Mouse (Mus musculus) embryonic facial prominence, embryonic 11.5 days (tissue): Measurements from ENCODE around the gene Hmgcs2. TPM values are rescaled to one million over a fixed set of nuclear protein-coding genes. Genes with fewer than 3 reads are reported as not detected.
A peak's percentile ranks its signal among the peaks of the same experiment; 100 is the strongest.

ENCODE experiments used
- ATAC-seq: fragments of 200-750 bp; cut with Nextera tagmentation; replicated peaks from 2 replicates; pipeline ENCODE4 v1.8.0; 2017; ENCODE audit warnings: low read depth; ENCODE audit not compliant: insufficient number of reproducible peaks, low FRiP score, low TSS enrichment
- DNase-seq: peaks from one replicate; pipeline ENCODE4 v3.0.0-alpha.2; 2015; ENCODE audit warnings: low spot score
- H3K27ac ChIP-seq: fragments of 300-500 bp; sonication (generic); replicated peaks from 2 replicates; pipeline ENCODE4 v1.5.1; 2014; ENCODE audit warnings: mild to moderate bottlenecking, low read depth, low read length, control low read depth
- H3K27me3 ChIP-seq: fragments of 300-500 bp; sonication (generic); 2 replicates; pipeline ENCODE4 v1.6.1; 2014; ENCODE audit warnings: mild to moderate bottlenecking, low read length, moderate library complexity, mixed read lengths; ENCODE audit not compliant: control insufficient read depth, insufficient read depth
- H3K36me3 ChIP-seq: fragments of 300-500 bp; sonication (generic); replicated peaks from 2 replicates; pipeline ENCODE4 v1.6.1; 2014; ENCODE audit warnings: low read depth, mild to moderate bottlenecking, low read length, moderate library complexity, mixed read lengths; ENCODE audit not compliant: control insufficient read depth, insufficient read depth
- H3K4me1 ChIP-seq: fragments of 300-500 bp; sonication (generic); 2 replicates; pipeline ENCODE4 v1.6.1; 2014; ENCODE audit warnings: low read length, mixed read lengths; ENCODE audit not compliant: control insufficient read depth, insufficient read depth
- H3K4me2 ChIP-seq: fragments of 300-500 bp; sonication (generic); 2 replicates; pipeline ENCODE4 v1.6.1; 2014; ENCODE audit warnings: low read depth, mild to moderate bottlenecking, control low read depth, low read length, moderate library complexity
- H3K4me3 ChIP-seq: fragments of 300-500 bp; sonication (generic); 2 replicates; pipeline ENCODE4 v1.5.1; 2014; ENCODE audit warnings: low read depth, low read length, control low read depth
- H3K9ac ChIP-seq: fragments of 300-500 bp; sonication (generic); replicated peaks from 2 replicates; pipeline ENCODE4 v1.6.1; 2014; ENCODE audit warnings: mild to moderate bottlenecking, control low read depth, low read length
- H3K9me3 ChIP-seq: fragments of 300-500 bp; sonication (generic); replicated peaks from 2 replicates; pipeline ENCODE4 v1.6.1; 2016; ENCODE audit warnings: mild to moderate bottlenecking, low read length, inconsistent platforms, mixed read lengths; ENCODE audit not compliant: control insufficient read depth
- WGBS: fragments of 180-500 bp; shearing (Covaris S2); extraction: QIAGEN DNeasy Blood & Tissue Kit; methylation state at CpG from one replicate; pipeline ENCODE4 v1.1.7; 2014; 5-methylcytosine and 5-hydroxymethylcytosine counted together
- polyA plus RNA-seq: library from polyadenylated mRNA; unstranded; fragments of >200 nt; fragmentation: Nextera tagmentation; extraction: Ambion mirVana; gene quantifications from 2 replicates; pipeline ENCODE4 v1.2.1, GENCODE M21; 2014

The Hmgcs2 gene
- polyA plus RNA-seq, 1 experiment from 2014 or later, result 1.7 TPM

GRCm38 (mm10) chr3:98246985-98247751 is 33.1 kb upstream of the Hmgcs2 start:
- H3K9me3 ChIP-seq, result no peaks in the 10 kb centered on the region
- H3K27ac ChIP-seq, result no peak overlapping the region

DNA sequence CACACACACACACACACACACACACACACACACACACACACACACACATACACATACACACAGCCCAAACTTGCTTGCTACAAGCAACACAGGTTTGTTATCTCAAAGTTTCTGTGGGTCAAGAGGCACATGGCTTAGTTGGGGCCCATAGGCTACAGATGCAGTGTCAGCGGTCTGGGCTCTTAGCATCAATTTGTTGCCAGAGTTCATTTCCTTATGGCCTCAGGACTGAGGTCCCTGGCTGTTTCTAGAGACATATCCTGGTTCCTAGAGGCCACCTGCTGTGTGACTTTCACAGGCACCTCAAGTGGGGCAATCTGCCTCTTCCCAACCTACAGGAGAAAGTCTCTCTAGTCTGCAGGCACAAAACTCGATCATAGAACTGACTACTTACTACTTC is 30.9 kb upstream of the Hmgcs2 start:
- Histone ChIP-seq H3K4me1 (0 out of 2 replicates have a peak, but pooled peaks cover 2% of the 10 kb centered on the region), H3K4me2 (no peak overlapping the region), H3K36me3 (no peaks in the 10 kb centered on the region), H3K9me3 (no peaks in the 10 kb centered on the region), H3K27me3 (no peaks in the 10 kb centered on the region), H3K9ac (no peak overlapping the region), H3K27ac (no peak overlapping the region), H3K4me3 (no peak overlapping the region)
- DNase-seq (no peak), ATAC-seq (no peak)
- 87% methylated on average over 2 of the region's 2 CpGs for WGBS

More at GRCm38 (mm10) chr3:98246985-98247751, 33.1 kb upstream of the Hmgcs2 start:
- 0 out of 2 replicates have a peak, but pooled peaks cover 2% of the 10 kb centered on the region for H3K4me1 ChIP-seq
- H3K4me2 ChIP-seq, result no peak overlapping the region
- 35% methylated on average over 7 of the region's 7 CpGs for WGBS
- H3K9ac ChIP-seq, result no peak overlapping the region
- ATAC-seq (no peak), DNase-seq (peak; percentile 45)
- no peaks in the 10 kb centered on the region for H3K27me3 ChIP-seq
- no peak overlapping the region for H3K4me3 ChIP-seq
- H3K36me3 ChIP-seq, result no peaks in the 10 kb centered on the region

DNA sequence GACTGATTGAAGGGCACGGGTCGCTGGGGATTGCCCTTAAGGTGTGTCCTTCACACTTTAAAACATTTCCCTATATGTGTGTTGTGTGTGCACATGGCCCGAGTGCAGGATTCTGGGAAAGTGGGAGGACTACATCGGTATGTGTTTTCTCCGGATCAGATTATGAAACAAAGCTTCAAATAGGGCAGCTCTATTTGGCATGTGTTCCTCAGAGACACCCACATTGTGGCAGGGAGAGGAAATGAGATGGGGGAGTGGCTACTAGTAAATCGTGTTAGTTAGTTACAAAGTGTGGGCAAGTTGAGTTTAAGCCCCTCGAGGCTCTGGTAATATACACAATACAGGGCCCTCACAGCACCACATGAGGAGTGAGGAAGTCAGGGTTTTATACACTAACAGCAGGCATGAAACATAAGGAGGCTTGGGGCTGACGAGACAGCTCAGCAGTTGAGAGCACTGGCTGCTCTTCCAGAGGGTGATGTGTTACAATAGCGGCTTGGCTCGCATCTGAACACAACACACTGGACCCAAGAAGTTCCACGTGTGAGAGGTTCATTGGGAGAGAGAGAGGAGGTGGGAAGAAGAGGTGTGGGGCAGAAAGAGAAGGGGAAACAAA is 30.3 kb upstream of the Hmgcs2 start:
- no peak for DNase-seq
- H3K4me1 ChIP-seq, result 0 out of 2 replicates have a peak, but pooled peaks cover 2% of the 10 kb centered on the region
- no peaks in the 10 kb centered on the region for H3K9me3 ChIP-seq
- no peak for ATAC-seq
- no peak overlapping the region for H3K27ac ChIP-seq
- no peak overlapping the region for H3K4me2 ChIP-seq
- no peak overlapping the region for H3K9ac ChIP-seq
- WGBS, result 84% methylated on average over 11 of the region's 11 CpGs
- H3K4me3 ChIP-seq, result no peak overlapping the region
- H3K36me3 ChIP-seq, result no peaks in the 10 kb centered on the region
- no peaks in the 10 kb centered on the region for H3K27me3 ChIP-seq

DNA sequence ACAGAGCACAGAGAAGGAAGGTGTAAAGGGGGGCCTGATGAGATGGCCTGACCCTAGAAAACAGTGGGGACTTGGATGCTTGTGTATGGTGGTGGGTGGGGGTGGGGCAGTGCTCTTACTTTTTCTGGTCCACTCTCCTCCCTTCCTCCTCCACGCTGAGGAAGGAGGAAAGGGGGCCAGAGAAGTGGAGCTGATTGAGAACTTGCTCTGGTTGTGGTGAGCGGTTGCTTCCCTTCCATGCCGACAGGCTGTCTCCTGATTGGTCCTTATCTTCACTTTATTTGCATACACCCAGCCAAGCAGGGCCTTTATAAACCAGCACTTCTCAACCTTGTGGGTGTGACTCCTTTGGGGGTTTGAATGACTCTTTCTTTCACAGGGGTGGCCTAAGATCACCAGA is 26.2 kb upstream of the Hmgcs2 start:
- WGBS, result 92% methylated on average over 2 of the region's 3 CpGs

DNA sequence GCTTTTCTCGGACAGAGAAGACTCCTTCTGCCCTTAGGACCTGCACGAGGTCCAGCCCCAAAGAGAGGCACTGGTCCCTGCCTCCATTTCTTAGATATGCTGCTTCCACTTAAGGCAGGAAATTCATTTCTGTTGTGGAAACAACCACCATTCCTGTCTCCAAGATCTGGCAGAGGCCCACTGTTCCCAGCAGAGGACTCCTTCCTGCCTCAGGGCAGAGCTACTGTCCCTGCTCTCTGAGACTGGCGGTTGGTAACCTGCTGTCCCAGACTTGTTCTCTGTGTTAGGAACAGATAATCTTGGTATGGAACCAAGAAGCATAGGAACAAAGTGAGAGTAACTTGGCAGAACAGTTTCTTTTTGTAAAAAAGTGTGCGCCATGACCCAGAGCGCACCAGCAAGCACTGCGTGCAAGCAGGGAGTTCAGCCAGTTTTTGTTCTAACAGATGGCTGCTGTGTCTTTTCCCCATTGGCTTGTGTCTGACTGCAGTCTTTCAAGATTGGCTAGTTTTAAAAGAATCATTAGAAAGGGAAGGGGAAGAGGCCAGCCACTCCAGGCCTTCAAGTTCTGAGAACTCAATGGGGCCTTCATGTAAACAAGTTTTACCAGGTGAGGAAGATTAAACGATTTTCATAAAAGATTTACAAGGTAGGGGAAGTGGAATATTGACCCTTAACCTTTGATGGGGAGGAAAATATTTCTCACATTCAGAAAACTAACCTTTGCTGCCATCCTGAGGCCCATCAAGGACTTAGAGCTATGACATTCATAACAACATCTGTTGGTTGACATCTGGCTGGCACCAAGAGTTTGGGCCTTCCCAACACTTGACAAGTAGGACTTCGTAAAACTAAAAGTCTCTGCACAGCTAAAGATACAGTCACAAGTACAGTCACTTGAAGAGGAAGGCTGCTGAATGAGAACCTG is 25.3 kb upstream of the Hmgcs2 start:
- Histone ChIP-seq H3K4me1 (no peaks in the 10 kb centered on the region), H3K36me3 (no peaks in the 10 kb centered on the region), H3K27me3 (no peaks in the 10 kb centered on the region), H3K9me3 (no peaks in the 10 kb centered on the region), H3K4me3 (no peak overlapping the region), H3K9ac (no peak overlapping the region), H3K4me2 (no peak overlapping the region), H3K27ac (no peak overlapping the region)
- 90% methylated on average over 8 of the region's 8 CpGs for WGBS
- DNase-seq, result no peak
- no peak for ATAC-seq

More for the DNA sequence above, 26.2 kb upstream of the Hmgcs2 start:
- no peaks in the 10 kb centered on the region for H3K9me3 ChIP-seq
- no peak overlapping the region for H3K9ac ChIP-seq
- H3K27ac ChIP-seq, result no peak overlapping the region
- H3K4me1 ChIP-seq, result no peaks in the 10 kb centered on the region
- ATAC-seq, result no peak
- no peaks in the 10 kb centered on the region for H3K27me3 ChIP-seq
- H3K4me3 ChIP-seq, result no peak overlapping the region
- no peak overlapping the region for H3K4me2 ChIP-seq
- DNase-seq, result no peak
- no peaks in the 10 kb centered on the region for H3K36me3 ChIP-seq

DNA sequence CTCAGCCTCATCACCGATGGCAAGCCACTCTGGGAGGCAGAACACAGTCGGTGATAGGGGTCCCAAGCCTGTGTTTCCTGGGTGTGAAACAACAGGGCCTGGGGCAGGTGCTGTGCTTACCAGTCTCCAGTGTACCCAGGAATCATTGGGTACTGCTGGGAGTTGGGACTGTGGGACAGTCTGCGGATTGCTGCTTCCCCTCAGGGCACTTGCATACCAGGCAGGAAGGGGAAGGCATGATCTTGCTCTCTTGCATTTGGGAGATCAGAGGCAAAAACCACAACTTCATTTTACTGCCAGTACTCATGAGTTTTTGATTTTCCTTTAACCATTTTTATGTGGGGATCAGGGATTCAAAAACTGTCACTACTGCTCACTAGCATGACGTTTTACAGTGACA is 21.5 kb upstream of the Hmgcs2 start:
- H3K4me1 ChIP-seq, result no peaks in the 10 kb centered on the region
- H3K27ac ChIP-seq, result no peak overlapping the region
- WGBS, result 79% methylated on average over 4 of the region's 4 CpGs
- no peaks in the 10 kb centered on the region for H3K27me3 ChIP-seq
- ATAC-seq (no peak), DNase-seq (no peak)
- H3K36me3 ChIP-seq, result no peaks in the 10 kb centered on the region
- no peak overlapping the region for H3K4me3 ChIP-seq
- H3K4me2 ChIP-seq, result no peak overlapping the region
- H3K9ac ChIP-seq, result no peak overlapping the region
- no peaks in the 10 kb centered on the region for H3K9me3 ChIP-seq

- no peaks in the 10 kb centered on the region for H3K4me1 ChIP-seq
- no peak overlapping the region for H3K27ac ChIP-seq
- H3K27me3 ChIP-seq, result no peaks in the 10 kb centered on the region
- H3K9me3 ChIP-seq, result no peaks in the 10 kb centered on the region
- no peak overlapping the region for H3K4me3 ChIP-seq
- DNase-seq (no peak), ATAC-seq (no peak)
- H3K9ac ChIP-seq, result no peak overlapping the region
- 86% methylated on average over 5 of the region's 5 CpGs for WGBS
- H3K4me2 ChIP-seq, result no peak overlapping the region
- no peaks in the 10 kb centered on the region for H3K36me3 ChIP-seq
Observed at GRCm38 (mm10) chr3:98259271-98259751, 20.9 kb upstream of the Hmgcs2 start.
